Mouse (Mus musculus) central nervous system, embryonic 18 days (tissue): ENCODE data around the gene Pdlim7. TPM values are rescaled to one million over a fixed set of nuclear protein-coding genes. Genes with fewer than 3 reads are reported as not detected.

Source experiments
- polyA plus RNA-seq: library from polyadenylated mRNA; depleted of rRNA; stranded (reverse); fragments of >200 nt; gene quantifications from 2 replicates; pipeline ENCODE4 v1.2.3, GENCODE M21; 2012; rRNA removed

The Pdlim7 gene
- 105 and 118 TPM in 2 replicates for polyA plus RNA-seq

DNA sequence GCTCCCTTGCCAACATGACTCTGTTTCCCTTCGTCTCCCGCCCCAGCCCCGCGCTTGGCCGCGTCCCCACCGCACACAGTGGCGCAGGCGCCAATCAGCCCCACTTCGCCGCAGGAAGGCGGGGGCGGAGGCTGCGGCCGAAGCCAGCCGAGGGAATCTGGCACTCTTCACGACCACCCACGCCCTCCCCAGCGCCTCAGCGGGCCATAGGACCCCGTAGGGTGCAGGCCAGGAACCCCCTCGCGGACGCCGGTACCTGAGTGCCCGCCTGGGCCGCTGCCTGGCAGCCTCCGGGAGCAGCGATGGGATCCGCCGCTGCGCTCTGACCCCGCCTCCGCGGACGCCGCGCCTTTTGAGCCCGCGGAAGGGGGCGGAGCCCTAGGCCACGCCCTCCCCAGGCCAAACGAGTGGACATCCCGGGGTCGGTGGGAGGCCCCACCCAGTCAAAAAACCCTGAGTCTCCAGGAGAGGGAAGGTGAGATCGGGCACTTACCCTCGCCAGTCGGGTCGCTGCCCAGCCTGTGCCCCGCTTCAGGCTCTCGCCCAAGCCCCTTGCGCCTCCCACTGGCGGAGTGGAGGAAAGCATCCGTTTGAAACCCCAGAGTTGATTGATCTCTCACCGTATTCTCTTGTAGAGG is at the start of gene Pdlim7:
Gene Pdlim7, minus strand, starts transcription at position 566 of the 638 bp plus-strand sequence.

GRCm38 (mm10) chr13:55536194-55537175 is 23.0 kb upstream of the Pdlim7 start, which contains the start of gene Ddx41:
Gene Ddx41 (minus strand): TSS chr13:55536658.

GRCm38 (mm10) chr13:55529198-55529915 is 15.9 kb upstream of the Pdlim7 start, which contains the start of gene Dok3:
Gene Dok3 (minus strand): TSS chr13:55529296.

DNA sequence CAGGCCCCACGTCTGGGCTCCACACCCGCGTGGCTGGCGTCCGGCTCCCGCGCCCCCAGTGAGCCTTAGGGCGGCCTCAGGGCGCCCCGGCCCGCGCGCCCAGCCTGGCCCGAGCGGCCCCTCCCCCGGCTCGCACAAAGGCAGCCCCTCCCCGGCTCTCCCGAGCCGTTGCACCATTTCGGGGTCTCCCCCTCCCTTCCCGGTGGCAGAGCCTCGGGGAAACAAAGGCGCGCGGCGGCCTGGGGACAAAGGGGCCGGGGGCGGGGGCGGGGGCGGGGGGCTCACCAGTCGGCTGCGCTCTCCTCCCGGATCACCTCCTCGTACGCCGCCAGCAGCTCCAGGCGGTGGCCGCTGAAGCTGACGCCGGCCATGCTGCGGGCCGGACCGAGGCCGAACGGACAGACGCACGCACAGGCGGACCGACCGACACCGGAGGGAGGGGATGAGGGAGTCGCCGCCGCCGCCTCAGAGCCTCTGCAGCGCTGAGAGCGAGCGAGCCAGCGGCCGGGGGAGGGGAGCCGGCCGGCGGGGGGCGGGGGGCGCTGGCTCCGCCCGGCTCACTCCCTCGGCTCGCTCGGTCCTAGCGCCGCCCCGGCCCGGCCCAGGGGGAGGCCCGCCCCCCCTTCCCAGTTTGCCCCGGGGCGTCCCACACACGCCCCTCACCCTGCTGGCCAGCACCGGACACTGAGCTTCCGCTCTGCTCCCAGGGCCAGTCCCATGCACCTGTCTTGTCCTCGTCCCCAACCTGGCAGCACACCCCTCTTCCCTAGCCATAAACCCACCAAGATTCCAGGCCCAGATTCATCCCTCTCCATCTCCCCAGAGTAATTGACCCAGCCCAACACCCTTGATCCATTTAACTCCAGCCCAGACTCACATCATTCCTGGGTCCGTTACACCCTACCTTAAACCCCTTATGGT is 25.6 kb downstream of the Pdlim7 start, which contains the start of gene Dbn1:
Gene Dbn1, minus strand, starts transcription at position 534 of the 921 bp plus-strand sequence.

DNA sequence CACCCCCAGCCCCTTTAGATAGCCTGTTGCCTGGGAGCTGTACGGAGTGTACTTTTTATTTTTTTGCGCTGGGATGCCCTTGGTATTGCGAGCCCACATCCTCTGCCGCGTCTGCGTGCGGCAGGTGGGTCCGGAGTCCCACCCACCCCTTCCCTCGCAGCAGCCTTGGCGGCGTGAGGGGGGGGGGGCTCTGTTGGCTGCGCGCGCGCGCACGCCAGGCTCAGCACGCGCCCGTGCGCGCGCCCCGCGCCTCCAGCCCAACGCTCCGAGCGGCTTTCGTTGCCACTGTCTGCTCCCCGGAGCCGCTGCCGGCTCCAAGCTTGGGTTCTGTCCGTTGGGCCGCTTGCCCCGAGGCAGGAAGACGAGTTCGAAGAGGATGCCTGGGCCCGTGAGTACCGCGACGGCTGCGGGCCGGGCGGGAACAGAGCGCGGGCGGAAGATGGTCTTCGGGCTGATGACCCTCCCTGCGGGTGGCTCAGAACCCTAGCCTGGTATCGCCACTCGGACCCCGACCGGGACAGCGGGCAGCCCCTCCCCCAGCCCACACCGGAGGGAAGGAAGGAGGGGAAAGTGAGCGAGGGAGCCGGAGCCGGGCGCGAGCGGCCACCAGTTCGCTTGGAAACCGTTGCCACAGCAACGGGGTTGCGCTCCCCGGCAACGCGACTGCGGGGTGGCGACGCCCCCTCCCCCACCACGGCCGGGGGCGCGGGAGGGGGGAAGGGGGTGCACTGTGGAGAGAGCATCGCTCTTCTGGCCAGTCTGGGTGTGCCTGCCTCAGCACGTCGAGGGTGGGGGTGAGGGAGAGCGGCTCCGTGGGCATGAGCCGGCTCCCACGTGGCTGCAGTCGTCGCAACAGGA is 49.2 kb downstream of the Pdlim7 start, which contains the start of gene Prr7:
Gene Prr7, plus strand, starts transcription at position 241 of the 858 bp plus-strand sequence.

Other genes with a start within 250 kb of the Pdlim7 start
- gene Prelid1, start 193.2 kb downstream of the Pdlim7 start, polyA plus RNA-seq = 238 and 239 TPM in 2 replicates
- 146 and 152 TPM in 2 replicates for gene Rab24, start 191.7 kb downstream of the Pdlim7 start, polyA plus RNA-seq
- 15.4 and 18.9 TPM in 2 replicates for gene Mxd3, start 183.9 kb downstream of the Pdlim7 start, polyA plus RNA-seq
- 47.5 and 48.6 TPM in 2 replicates for gene Lman2, start 150.9 kb downstream of the Pdlim7 start, polyA plus RNA-seq
- gene Rgs14, start 143.9 kb downstream of the Pdlim7 start, polyA plus RNA-seq = 2.0 and 2.5 TPM in 2 replicates
- gene Slc34a1, start 115.5 kb downstream of the Pdlim7 start, polyA plus RNA-seq = 0.13 TPM in 1 of 2 replicates, not detected in the other
- gene Pfn3, start 98.4 kb downstream of the Pdlim7 start, polyA plus RNA-seq = 1.2 and 1.4 TPM in 2 replicates
- 0.14 and 0.16 TPM in 2 replicates for gene F12, start 86.9 kb downstream of the Pdlim7 start, polyA plus RNA-seq
- 75.3 and 78.3 TPM in 2 replicates for gene Grk6, start 68.6 kb downstream of the Pdlim7 start, polyA plus RNA-seq
- 67.4 and 83.4 TPM in 2 replicates for gene Prr7, start 49.4 kb downstream of the Pdlim7 start, polyA plus RNA-seq
- 586 and 690 TPM in 2 replicates for gene Dbn1, start 25.6 kb downstream of the Pdlim7 start, polyA plus RNA-seq
- 13.9 and 15.9 TPM in 2 replicates for gene Dok3, start 15.6 kb upstream of the Pdlim7 start, polyA plus RNA-seq
- 90.3 and 94.8 TPM in 2 replicates for gene Ddx41, start 23.0 kb upstream of the Pdlim7 start, polyA plus RNA-seq
- 137 and 144 TPM in 2 replicates for gene Fam193b, start 57.4 kb upstream of the Pdlim7 start, polyA plus RNA-seq
- gene Tmed9, start 60.1 kb upstream of the Pdlim7 start, polyA plus RNA-seq = 133 and 139 TPM in 2 replicates
- gene B4galt7, start 86.2 kb upstream of the Pdlim7 start, polyA plus RNA-seq = 48.9 and 49.4 TPM in 2 replicates
- 89.9 and 91.4 TPM in 2 replicates for gene Caml, start 109.3 kb upstream of the Pdlim7 start, polyA plus RNA-seq
- 50.6 and 54.7 TPM in 2 replicates for gene Ddx46, start 121.4 kb upstream of the Pdlim7 start, polyA plus RNA-seq
- gene B230219D22Rik, start 179.4 kb upstream of the Pdlim7 start, polyA plus RNA-seq = 96.6 and 98.4 TPM in 2 replicates
- gene Txndc15, start 201.0 kb upstream of the Pdlim7 start, polyA plus RNA-seq = 76.5 and 82.5 TPM in 2 replicates
- 24.4 and 27.6 TPM in 2 replicates for gene Pcbd2, start 213.7 kb upstream of the Pdlim7 start, polyA plus RNA-seq